19 mouse cellular contexts compared by ENCODE assay signal in the genomic region with DNA sequence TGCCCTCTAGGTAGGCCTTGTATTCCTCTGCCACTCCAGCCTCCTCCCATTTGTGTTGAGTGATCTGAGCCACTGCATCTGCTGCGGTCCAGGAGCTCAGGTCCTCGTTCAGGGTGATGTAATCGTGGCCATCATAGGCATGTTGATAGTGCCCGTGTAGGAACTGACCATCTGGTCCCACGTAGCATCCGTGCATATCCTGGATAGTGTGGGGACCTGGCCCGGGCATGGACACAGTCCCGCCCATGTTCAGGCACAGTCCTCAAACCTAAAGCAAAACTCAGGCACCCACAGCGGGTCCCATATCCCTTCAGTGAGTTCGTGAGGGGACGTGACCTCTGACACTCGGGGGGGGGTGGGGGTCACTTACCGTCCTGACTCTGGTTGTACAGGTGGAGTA. TPM values are rescaled to one million over a fixed set of nuclear protein-coding genes. Genes with fewer than 3 reads are reported as not detected.
"Had no signal": no experiment of that assay in that cellular context is flagged by ENCODE, and none has a peak within 500 bp of the region (broad histone marks: within the 10 kb centered on the region; RNA-seq: fewer than 3 reads in every experiment).

No protein-coding gene starts in this region.

RNA-seq across cellular contexts. Expression of gene Gm7030, which starts 0.7 kb away (rescaled TPM):
- polyA plus RNA-seq: cerebellum, adult 2 months; cortical plate, adult 2 months; embryonic facial prominence, embryonic 10.5 days; embryonic facial prominence, embryonic 12.5 days; embryonic facial prominence, embryonic 13.5 days; embryonic facial prominence, embryonic 14.5 days; embryonic facial prominence, embryonic 15.5 days; forebrain, embryonic 10.5 days; forebrain, embryonic 11.5 days; forebrain, embryonic 12.5 days; forebrain, embryonic 13.5 days; forebrain, embryonic 14.5 days; forebrain, embryonic 15.5 days; forebrain, embryonic 16.5 days; forebrain, postnatal 0 days; frontal cortex, adult 2 months; gonadal fat pad, adult 2 months; heart, adult 2 months had no signal

RNA-seq across cellular contexts. Expression of gene Gm19684, which starts 7.0 kb away (rescaled TPM):
- polyA plus RNA-seq: cerebellum, adult 2 months; cortical plate, adult 2 months; embryonic facial prominence, embryonic 10.5 days; embryonic facial prominence, embryonic 12.5 days; embryonic facial prominence, embryonic 13.5 days; embryonic facial prominence, embryonic 14.5 days; embryonic facial prominence, embryonic 15.5 days; erythroblast, embryonic 14.5 days; forebrain, embryonic 10.5 days; forebrain, embryonic 11.5 days; forebrain, embryonic 12.5 days; forebrain, embryonic 13.5 days; forebrain, embryonic 14.5 days; forebrain, embryonic 15.5 days; forebrain, embryonic 16.5 days; forebrain, postnatal 0 days had no signal

RNA-seq across cellular contexts. Expression of gene Gm8909, which starts 39.8 kb away (rescaled TPM):
- polyA plus RNA-seq: cerebellum, adult 2 months; cortical plate, adult 2 months; embryonic facial prominence, embryonic 10.5 days; embryonic facial prominence, embryonic 12.5 days; embryonic facial prominence, embryonic 13.5 days; embryonic facial prominence, embryonic 14.5 days; embryonic facial prominence, embryonic 15.5 days; erythroblast, embryonic 14.5 days; forebrain, embryonic 10.5 days; forebrain, embryonic 11.5 days; forebrain, embryonic 12.5 days; forebrain, embryonic 13.5 days; forebrain, embryonic 14.5 days; forebrain, embryonic 15.5 days; forebrain, embryonic 16.5 days; forebrain, postnatal 0 days; frontal cortex, adult 2 months; heart, adult 2 months had no signal
